Mouse (Mus musculus) megakaryocyte progenitor cell, adult 5-6 weeks (primary cell): ENCODE results near the gene Mlxipl. TPM values are rescaled to one million over a fixed set of nuclear protein-coding genes. Genes with fewer than 3 reads are reported as not detected.

Experiments
- ATAC-seq: replicated peaks from 2 replicates; pipeline ENCODE4 v1.8.0; 2016; ENCODE audit warnings: mild to moderate bottlenecking, moderate TSS enrichment, inconsistent platforms; ENCODE audit not compliant: poor library complexity
- total RNA-seq, 2 experiments: library from RNA; stranded (forward) in 1 of 2; stranded (reverse) in 1 of 2; fragments of 157-497, 149-512 nt in 1 of 2; fragments of 200-1000 nt in 1 of 2; gene quantifications; 2 replicates each; pipeline versions ENCODE4 v1.2.3 to v1.2.4; 2015 to 2017

Mlxipl gene
- total RNA-seq, 2 experiments from 2014 or later, result 0.27 TPM; not detected in 1

DNA sequence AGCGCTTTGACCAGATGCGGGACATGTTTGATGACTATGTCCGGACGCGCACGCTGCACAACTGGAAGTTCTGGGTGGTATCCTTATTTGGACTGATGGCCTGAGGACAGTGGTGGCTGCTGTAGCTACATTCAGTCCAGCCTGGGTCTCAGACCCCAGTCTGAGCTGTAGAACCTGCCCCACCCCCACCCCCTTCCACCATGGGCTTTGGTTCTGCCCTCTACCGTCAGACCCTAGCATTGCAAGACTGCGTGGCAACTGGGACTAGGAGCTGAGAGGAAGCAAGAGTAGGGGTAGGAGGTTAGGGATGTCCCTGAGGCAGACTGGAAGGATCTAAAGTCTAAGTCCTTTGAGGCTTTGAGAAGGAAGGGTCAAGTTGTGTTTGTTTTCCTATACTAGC lies 44.8 kb downstream of the Mlxipl start:
- peak; percentile 79 for ATAC-seq

DNA sequence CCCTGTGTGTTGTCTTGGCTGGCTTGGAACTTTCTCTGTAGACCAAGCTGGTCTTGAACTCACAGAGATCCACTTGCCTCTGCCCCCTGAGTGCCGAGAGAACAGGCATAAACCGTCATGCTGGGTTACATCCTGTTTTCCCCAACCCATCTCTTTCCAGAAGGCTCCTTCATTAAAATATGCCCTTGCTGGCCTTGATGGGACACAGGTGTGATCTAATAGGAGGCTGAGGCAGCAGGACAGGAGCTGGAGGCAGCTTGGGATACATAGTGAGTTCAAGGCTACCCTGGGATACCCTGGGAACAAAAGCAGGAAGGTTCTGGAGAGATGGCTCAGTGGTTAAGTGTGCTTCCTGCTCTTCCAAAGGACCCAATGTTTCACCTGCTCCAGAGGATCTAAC lies 50.2 kb downstream of the Mlxipl start:
- ATAC-seq, result no peak

DNA sequence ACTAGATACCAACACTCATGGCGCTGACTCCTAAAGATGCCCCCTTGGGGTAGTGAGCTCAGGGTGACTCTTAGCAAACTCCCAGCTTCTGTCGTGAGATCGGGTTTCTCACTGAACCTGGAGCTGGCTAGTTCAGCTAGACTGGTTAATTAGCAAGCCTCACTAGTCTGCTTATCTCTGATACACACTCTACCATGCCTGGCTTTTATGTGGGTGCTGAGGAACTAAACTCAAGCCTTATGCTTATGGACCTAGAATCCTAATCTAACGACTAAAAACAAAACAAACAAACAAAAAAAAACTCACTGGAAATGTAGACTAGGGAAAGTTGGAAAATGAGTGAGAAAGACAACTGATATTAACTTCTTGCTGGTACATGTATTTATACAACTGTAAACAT lies 54.8 kb downstream of the Mlxipl start:
- ATAC-seq, result no peak

DNA sequence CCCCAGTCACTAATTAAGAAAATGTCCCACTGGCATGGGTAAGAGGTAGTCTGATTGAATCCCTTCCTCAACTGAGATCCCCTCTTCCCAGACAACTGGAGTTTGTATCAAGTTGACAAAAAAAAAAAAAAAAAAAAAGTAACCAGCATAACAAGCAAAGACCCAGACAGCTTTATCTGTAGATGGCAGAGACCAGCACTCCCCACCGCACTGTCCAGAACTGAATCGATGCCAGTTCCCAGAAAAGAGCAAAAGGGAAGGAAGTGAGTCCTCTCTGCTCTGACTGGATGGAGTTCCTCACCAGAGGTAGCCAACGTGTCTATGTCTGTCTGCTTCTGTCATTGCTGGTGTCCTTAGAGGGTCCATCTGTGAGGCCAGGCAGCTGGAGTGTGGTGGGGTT lies 55.8 kb downstream of the Mlxipl start:
- ATAC-seq, result no peak

GRCm38 (mm10) chr5:135145955-135146354 lies 56.3 kb downstream of the Mlxipl start:
- ATAC-seq, result no peak

GRCm38 (mm10) chr5:135148715-135149052 lies 59.0 kb downstream of the Mlxipl start:
- no peak for ATAC-seq

GRCm38 (mm10) chr5:135149053-135149819 lies 59.5 kb downstream of the Mlxipl start, which contains the start of gene Tbl2:
TSS of gene Tbl2 (plus strand) at chr5:135149657.
- ATAC-seq, result peak; percentile 86

DNA sequence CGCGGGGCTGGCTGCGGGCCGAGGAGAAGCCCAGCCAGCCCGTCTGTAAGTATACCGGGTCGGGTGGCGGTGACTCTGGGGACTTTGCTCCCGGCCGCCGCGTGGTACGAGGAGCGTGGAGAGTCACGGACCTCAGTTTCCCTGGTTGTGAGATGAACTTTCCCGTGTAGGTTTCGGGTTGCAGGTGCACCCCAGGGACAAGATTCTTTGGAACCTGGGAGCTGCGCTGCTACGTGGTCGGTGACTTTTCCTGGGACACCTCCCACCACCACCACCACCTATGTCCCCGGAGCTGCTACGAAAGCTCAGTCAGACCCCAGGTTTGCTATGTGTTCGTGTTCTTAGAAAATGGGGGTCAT lies 60.1 kb downstream of the Mlxipl start:
- no peak for ATAC-seq

- ATAC-seq, result peak; percentile 52; the same call in 1 of the 2 replicates
These were observed 66.8 kb downstream of the Mlxipl start for GRCm38 (mm10) chr5:135156496-135156895.

GRCm38 (mm10) chr5:135161221-135161620 lies 71.5 kb downstream of the Mlxipl start:
- peak; percentile 64 for ATAC-seq

GRCm38 (mm10) chr5:135161650-135162049 lies 72.0 kb downstream of the Mlxipl start:
- ATAC-seq, result no peak

DNA sequence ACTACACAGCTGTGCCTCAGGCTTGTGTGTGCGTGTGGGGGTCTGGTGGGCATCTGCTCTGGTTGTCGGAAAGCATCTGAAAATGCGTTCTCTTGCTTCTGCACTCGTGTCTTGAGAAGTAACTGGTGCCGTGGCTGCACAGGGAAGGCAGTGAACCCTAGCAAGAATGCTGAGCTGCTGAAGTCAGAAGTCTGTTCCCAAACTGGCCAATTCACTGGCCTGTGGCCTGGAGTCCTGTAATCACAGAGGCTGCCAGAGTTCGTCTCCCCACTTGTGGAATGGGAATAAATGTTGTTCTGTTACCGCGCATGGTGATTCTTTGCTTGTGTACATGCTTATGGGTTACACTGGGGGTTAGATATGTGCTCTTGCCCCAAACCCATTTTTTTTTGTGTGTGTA lies 72.7 kb downstream of the Mlxipl start:
- no peak for ATAC-seq

DNA sequence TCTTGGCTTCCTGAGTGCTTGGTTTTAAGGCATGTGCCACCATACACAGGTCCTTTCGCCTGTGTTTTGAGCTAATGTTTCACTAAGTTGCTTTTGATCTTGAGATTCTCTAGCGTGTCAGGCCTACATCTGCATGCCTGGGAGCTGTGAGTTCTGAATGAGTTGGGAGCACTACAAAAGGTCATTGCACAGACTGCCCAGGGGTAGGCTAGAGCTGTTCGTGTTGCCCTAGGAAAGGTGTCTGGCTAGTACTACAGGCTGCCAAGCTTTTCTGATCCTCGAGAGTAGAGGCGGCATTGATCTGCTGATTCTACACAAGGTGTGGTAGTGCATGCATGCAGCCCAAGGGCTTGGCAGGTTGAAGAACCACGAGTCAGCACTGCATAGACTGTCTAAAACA lies 73.1 kb downstream of the Mlxipl start:
- ATAC-seq, result no peak

DNA sequence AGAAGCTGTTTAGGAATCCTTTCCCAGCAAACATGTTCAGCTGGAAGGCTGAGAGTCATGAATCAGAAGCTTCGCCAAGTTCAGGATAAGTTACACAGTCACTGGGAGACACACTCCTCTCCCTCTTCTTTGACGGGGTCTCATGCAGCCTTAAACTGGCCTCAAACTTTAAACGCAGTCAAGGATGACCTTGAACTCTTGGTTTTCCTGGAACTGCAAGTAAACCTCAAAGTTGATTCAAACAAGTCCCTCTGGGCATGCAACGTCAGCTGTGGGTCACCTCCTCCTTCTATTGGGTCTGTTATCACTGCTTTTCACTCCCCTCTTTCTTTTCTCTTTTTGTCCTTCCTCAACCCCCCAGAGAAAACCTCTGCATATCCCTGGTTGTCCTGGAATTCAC lies 77.2 kb downstream of the Mlxipl start:
- no peak for ATAC-seq

- no peak for ATAC-seq
These were observed 77.8 kb downstream of the Mlxipl start for GRCm38 (mm10) chr5:135167469-135167868.

DNA sequence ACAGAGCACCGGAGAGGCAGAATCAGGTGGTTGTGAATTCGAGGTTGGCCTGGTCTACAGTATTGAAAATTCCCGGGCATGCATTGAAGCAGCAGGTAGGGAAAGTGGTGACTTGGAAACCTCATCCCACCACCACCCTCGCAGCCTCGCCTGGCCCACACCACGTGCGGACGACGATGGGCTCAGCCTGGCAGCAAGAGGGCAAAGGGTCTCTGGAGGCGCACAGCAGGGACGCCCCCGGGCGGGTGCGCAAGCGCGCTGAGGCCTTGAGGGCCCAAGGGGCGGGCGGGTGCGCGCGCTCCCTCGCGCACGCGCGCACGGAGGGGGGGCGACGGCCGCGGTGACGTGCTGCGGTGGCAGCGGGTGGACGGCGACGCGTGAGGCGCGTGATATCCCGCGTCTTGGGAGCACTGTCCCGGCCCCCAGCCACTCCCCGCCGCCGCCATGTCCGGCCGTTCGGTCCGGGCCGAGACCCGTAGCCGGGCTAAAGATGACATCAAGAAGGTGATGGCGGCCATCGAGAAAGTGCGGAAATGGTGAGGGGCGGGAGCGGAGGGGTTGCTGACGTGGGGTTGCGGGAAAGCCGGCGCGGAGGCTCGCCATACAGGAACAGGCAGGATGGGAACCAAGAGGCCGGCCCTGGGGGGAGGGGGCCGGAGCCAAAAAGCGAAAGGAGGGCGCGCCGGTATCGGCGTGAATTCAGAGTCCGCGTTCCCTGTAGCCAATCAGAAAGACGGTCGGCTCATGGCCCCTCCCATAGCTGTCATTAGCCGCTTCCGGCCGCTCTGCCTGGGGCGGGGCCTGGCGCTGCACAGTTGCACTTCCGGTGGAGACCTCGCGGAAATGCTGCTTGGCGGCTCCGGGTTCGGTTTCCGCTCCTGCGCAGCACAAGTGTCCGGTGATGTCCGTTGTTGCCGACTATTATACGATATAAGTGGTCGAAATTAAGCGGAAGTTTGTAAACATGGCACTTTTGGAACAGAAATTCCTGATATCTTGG lies 78.7 kb downstream of the Mlxipl start, which contains the start of gene Bcl7b:
Gene Bcl7b, plus strand, starts transcription at position 221 of the 1,000 bp plus-strand sequence.
- ATAC-seq, result peak; percentile 93

DNA sequence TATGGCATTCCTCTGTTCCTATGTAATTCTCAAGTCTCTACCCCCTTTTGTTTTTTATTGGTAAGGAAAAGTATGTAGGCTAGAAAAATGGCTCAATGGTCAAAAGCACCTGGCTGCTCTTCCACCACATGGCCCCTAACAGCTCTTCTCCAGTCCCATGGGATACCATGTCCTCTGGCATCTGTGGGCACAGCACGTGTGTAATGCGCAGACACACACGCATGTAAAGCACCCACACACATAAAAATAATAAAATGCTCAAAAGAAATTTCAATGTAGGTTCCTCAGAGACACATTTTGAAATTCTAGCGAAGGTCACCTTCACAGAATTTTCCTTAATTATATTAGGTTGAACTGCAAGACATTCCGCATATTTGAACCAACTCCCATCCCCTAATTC lies 79.8 kb downstream of the Mlxipl start:
- no peak for ATAC-seq

DNA sequence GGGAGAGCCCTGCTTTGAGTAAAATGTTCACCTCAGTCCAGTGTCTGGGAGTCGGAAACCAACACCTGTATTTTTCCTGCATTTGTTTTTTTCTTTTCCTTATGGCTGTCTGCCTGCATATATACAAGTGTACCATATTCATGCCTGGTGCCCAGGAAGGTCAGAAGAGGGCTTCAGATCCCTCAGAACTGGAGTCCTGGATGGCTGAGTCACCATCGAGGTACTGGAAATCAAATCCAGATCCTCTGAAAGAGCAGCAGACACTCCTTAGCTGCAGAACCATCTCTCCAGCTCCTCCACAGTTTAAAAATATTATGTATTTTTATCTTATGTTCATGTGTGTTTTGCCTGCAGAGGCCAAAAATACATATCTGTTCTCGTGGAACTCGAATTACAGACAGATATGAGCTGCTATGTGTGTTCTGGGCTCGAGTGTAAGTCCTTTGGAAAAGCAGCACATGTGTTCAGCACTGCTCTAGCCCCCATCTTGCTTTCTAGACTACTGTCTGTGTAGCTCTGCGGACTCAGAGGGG lies 82.1 kb downstream of the Mlxipl start:
- ATAC-seq, result no peak

- ATAC-seq, result no peak
These were observed 83.3 kb downstream of the Mlxipl start for GRCm38 (mm10) chr5:135172986-135173385.

DNA sequence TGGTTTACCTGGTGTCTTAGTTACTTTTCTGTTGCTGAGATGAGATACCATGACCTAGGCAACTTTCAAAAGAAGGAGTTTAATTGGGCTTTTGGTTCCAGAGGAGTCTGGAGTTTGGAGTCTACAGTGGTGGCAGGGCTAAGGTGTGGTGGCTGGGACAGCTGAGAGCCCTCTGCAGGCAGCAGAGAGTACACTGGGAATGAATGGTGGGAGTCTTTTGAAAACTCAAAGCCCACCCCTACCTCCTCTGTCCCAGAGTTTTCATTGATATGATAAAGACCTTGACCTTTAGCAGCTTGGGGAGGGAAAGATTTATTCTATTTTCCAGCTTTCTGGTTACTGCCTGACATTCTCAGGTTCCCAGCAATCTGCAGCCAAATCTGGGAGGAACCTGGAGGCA lies 85.4 kb downstream of the Mlxipl start:
- no peak for ATAC-seq

- no peak for ATAC-seq
These were observed 88.8 kb downstream of the Mlxipl start for GRCm38 (mm10) chr5:135178523-135178922.

DNA sequence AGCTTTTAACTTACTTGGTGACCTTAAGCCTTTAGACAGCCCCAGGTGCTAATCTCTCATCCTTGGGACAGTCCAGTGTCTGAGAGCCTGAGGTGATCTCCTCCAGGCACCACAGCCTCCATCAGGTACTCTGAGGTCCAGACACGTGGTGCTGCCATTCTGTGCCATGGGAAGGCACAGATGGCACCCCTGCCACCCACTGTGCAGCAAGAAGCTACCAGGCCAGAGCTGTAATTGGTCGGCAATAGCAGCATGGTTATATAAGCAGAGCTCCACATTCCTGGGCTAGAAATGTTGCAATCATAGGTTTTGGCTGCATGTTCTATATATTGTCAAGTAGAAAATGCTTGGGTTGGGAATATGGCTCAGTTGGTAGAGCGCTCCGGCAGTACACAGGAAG lies 89.3 kb downstream of the Mlxipl start:
- no peak for ATAC-seq
